Mouse (Mus musculus): ENCODE results near the gene Brap.

Gene Brap

DNA sequence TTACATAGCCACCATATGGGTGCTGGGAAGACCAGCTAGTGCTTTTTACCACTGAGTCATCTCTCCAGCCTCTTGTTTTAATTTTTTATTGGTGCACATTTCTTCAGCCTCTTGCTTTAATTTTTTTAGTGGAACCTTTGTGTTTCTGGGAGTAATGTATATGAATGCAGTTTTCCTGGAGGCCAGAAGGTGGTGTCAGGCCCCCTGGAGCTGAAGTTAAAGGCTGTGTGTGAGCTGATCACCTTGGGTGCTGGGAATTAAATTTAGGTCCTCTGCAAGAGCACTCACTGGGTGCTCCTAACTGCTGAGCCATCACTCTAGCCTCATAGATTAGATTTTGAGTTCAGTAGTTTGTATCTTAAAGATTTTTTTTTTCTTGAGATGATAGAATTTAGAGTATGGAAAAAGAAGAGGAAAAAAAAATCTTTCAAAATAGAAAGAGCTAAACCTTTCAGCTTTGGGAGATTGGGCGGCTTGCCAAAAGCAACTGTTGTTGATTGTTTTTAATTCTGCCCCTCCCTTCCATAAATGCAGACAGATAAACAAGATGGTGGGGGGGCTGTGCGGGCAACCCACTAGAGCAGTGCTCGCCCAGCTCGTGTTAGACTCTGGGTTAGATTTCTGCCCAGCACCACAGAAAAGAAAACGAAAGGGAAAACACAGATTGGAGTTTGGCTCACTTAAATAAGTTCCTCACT is 60.7 kb downstream of the Brap start:
- DNase-seq = no peak

DNA sequence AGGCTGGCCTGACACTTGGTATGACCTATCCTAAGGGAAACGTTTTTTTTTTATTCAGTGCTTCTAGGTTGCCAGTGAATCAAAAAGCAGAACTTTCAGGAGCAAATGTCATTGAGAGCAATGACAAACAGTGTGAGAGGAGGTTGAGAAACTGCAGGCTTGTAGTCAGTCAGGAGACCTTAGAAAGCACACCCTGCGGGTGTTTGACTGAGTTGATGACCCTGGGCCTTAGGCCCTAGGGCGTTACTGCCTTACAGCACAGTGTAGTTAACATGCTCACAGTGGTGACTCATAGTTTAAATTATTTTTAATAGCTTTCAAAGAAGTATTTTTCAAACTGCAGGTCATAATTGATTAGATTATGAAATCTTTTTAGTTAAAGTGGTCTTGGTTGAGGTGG is 61.5 kb downstream of the Brap start:
- DNase-seq = no peak

DNA sequence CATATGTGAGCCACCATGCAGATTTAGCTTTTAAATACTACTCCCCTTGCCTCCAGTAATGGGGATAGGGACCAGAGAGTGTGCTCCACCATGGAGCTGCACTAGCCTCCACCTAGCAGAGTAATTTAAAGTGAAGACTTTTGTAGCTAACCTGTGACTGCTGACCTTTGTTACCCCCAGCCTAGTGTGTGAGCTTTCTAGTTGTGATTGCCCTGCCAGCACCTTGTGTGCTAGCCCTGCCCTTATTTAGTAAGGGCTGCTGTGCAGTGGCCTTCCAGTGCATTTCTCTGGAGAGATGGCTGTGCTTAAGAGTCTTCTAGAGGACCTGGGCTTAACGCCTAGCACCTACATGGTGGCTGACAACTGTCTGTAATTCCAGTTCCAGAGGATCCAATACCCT is 64.3 kb downstream of the Brap start:
- DNase-seq = no peak

DNA sequence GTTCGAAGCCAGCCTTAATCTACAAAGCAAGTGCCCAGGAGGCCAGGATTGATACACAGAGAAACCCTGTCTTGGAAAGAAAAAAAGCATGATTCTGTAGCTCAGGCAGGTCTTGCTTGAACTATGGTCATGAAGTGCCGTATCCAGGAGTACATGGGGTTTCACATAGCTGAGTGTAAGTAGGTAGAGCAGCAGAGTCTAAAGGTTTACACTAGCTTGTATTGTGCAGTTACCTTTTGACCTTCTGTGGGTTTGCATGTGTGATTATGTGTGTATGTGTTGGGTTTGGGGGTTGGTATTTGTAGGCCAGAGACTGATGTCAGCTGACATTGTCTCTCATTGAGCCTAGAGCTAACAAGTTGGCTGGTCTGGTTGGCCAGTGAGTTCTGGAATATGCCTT is 69.7 kb downstream of the Brap start:
- no peak for DNase-seq

DNA sequence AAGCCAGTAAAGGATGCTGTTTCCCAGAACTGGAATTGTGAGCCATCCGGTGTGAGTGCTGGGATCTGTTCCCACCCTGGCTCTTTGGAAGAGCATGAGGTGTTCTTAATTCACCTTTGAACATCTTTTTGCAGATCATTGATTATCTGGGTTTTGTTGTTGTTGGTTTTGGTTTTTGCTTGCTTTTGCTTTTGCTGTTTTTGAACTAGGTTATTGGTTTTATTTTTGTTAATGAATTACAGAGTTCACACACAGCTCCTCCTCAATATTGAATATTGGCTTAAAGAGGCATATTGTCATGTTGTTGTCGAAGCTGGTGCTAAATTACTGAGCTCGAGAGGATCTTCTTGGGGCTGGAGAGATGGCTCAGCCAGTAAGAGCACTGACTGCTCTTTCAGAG is 76.3 kb downstream of the Brap start:
- no peak for DNase-seq
